Mouse (Mus musculus) heart, adult 2 months (tissue): ENCODE results near the gene Pold1. TPM values are rescaled to one million over a fixed set of nuclear protein-coding genes. Genes with fewer than 3 reads are reported as not detected.

Source experiments
- DNase-seq, 2 experiments: peaks; one replicate each; pipeline ENCODE4 v3.0.0; 2021
- H3K27ac ChIP-seq: fragments of 200-600 bp; 2 replicates; pipeline ENCODE4 v1.8.1; 2022
- H3K27me3 ChIP-seq: fragments of 200-500 bp; 2 replicates; pipeline ENCODE4 v1.6.1; 2012; ENCODE audit warnings: mild to moderate bottlenecking, low read length, inconsistent platforms, mixed read lengths; ENCODE audit not compliant: control insufficient read depth, insufficient read depth
- H3K36me3 ChIP-seq: fragments of 200-500 bp; 2 replicates; pipeline ENCODE4 v1.6.1; 2012; ENCODE audit warnings: low read length, inconsistent platforms; ENCODE audit not compliant: control insufficient read depth, insufficient read depth
- H3K4me1 ChIP-seq: fragments of 200-500 bp; 2 replicates; pipeline ENCODE4 v1.6.1; 2011; ENCODE audit warnings: low read length; ENCODE audit not compliant: control insufficient read depth, insufficient read depth
- H3K4me3 ChIP-seq: fragments of 200-600 bp; 2 replicates; pipeline ENCODE4 v1.8.1; 2022
- H3K79me2 ChIP-seq: fragments of 200-500 bp; replicated peaks from 2 replicates; pipeline ENCODE4 v1.6.1; 2012; ENCODE audit warnings: mild to moderate bottlenecking, inconsistent platforms, low read length, moderate library complexity, mixed read lengths; ENCODE audit not compliant: control insufficient read depth, insufficient read depth
- H3K9ac ChIP-seq: fragments of 200-500 bp; 2 replicates; pipeline ENCODE4 v1.6.1; 2012; ENCODE audit warnings: low read depth, mild to moderate bottlenecking, control low read depth, inconsistent platforms, low read length, mixed read lengths
- CTCF ChIP-seq: fragments of 200-600 bp; IDR thresholded peaks from 2 replicates; pipeline ENCODE4 v1.8.1; 2022; ENCODE audit warnings: antibody characterized with exemption, mild to moderate bottlenecking, moderate library complexity
- EP300 ChIP-seq: fragments of 200-500 bp; IDR thresholded peaks from 2 replicates; pipeline ENCODE4 v1.6.1; 2011; ENCODE audit warnings: low read depth, low read length, control low read depth; ENCODE audit not compliant: insufficient read depth
- POLR2A ChIP-seq: fragments of 200-500 bp; IDR thresholded peaks from 2 replicates; pipeline ENCODE4 v1.6.1; 2011; ENCODE audit warnings: mild to moderate bottlenecking, low read depth, low read length, control low read depth; ENCODE audit not compliant: insufficient read depth
- WGBS: fragments of 180-500 bp; shearing (Covaris S2); methylation state at CpG from one replicate; pipeline ENCODE4 v1.1.7; 2018; 5-methylcytosine and 5-hydroxymethylcytosine counted together
- intact Hi-C: fragments of 180-260 bp; cut with DNase I; formaldehyde crosslinking; loops from one replicate; pipeline ENCODE4 v1.15.1; 2025
- polyA plus RNA-seq: library from polyadenylated mRNA; depleted of rRNA; stranded (reverse); fragments of >200 nt; gene quantifications from 2 replicates; pipeline ENCODE4 v1.2.3, GENCODE M21; 2012
- total RNA-seq, 2 experiments: library from RNA; stranded (reverse); gene quantifications; 2 replicates each; pipeline ENCODE4 v1.2.3; 2021

The Pold1 gene
- total and polyA plus RNA-seq, 3 experiments, result 10.8 to 15.5 (median 11.7) TPM

DNA sequence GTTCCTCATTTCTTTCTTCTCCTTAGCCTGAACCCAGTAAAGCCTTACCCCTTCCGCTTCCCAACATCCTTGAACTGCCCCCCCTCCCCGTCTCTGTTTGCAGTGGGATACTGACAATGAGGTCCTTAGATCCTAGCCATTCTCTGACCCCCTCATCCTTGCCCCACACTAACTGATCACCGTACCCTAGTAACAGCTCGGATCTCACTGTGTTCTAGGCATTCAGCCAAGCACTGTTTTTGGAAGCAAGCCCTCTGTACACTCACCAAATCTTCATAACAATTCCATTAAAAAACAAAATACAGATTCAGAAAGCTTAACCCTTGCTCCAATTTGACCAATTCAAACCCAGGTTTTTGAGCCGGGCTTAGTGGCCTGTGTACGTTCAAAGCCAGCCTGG, 45.6 kb upstream of the Pold1 start:
- DNase-seq, result no peak
- H3K27me3 ChIP-seq, result peaks cover 7% of the 10 kb centered on the region
- H3K9ac ChIP-seq, result no peak overlapping the region
- H3K79me2 ChIP-seq, result no peaks in the 10 kb centered on the region
- H3K4me3 ChIP-seq, result no peak overlapping the region
- no peaks in the 10 kb centered on the region for H3K36me3 ChIP-seq
- TF ChIP-seq EP300 (no peak), CTCF (no peak), POLR2A (no peak)
- WGBS, result 49% methylated on average over 6 of the region's 6 CpGs
- H3K27ac ChIP-seq, result no peak overlapping the region
- intact Hi-C loops, result no loop called here
- peaks cover 1% of the 10 kb centered on the region; the same call in 1 of the 2 replicates for H3K4me1 ChIP-seq

DNA sequence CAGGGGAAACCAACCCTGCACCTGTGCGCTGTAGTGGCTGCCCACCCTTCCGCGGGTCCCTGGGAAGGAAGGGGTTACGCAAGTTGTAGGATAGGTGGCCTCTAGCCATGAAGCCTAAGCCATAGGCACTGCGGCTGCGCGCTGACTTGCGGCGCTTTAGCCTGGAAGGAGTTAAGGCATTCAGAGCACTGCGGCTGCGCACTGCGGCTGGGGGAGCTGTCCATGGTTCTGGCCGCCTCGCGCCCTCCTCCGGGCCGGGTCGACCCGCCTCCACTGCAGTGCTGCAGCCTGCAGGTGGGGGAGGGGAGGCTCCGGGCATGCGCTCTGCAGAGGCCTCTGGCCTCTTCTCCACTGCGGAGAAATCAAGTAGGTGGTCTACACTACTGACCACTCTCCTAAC, 45.1 kb upstream of the Pold1 start:
- intact Hi-C loops, result no loop called here
- H3K27ac ChIP-seq, result no peak overlapping the region
- TF ChIP-seq EP300, result no peak
- no peak overlapping the region for H3K4me3 ChIP-seq
- H3K27me3 ChIP-seq, result peaks cover 9% of the 10 kb centered on the region
- peaks cover 1% of the 10 kb centered on the region; the same call in 1 of the 2 replicates for H3K4me1 ChIP-seq
- H3K36me3 ChIP-seq, result no peaks in the 10 kb centered on the region
- peak; percentile 70 to 80 for DNase-seq
- H3K79me2 ChIP-seq, result no peaks in the 10 kb centered on the region
- WGBS, result 2% methylated on average over 22 of the region's 22 CpGs
- H3K9ac ChIP-seq, result no peak overlapping the region

GRCm38 (mm10) chr7:44593051-44593450, 44.4 kb upstream of the Pold1 start:
- no peaks in the 10 kb centered on the region for H3K36me3 ChIP-seq
- intact Hi-C loops, result no loop called here
- H3K4me3 ChIP-seq, result no peak overlapping the region
- peaks cover 9% of the 10 kb centered on the region for H3K27me3 ChIP-seq
- no peak overlapping the region for H3K9ac ChIP-seq
- no peaks in the 10 kb centered on the region for H3K79me2 ChIP-seq
- peaks cover 1% of the 10 kb centered on the region; the same call in 1 of the 2 replicates for H3K4me1 ChIP-seq
- no peak for DNase-seq
- H3K27ac ChIP-seq, result no peak overlapping the region
- TF ChIP-seq EP300, result no peak
- TF ChIP-seq CTCF, result no peak
- TF ChIP-seq POLR2A, result no peak
- 7% methylated on average over 15 of the region's 15 CpGs for WGBS

- Histone ChIP-seq H3K4me1 (peaks cover 1% of the 10 kb centered on the region; the same call in 1 of the 2 replicates), H3K27ac (no peak overlapping the region), H3K4me3 (peak overlapping the region; percentile 31), H3K9ac (peak overlapping the region; percentile 3; the same call in 1 of the 2 replicates), H3K36me3 (no peaks in the 10 kb centered on the region), H3K79me2 (no peaks in the 10 kb centered on the region), H3K27me3 (peaks cover 14% of the 10 kb centered on the region)
- intact Hi-C loops, result no loop called here
- WGBS, result 1% methylated on average over 60 of the region's 60 CpGs
- TF ChIP-seq POLR2A (no peak), CTCF (no peak), EP300 (no peak)
- DNase-seq, result no peak
These were observed 42.9 kb upstream of the Pold1 start for GRCm38 (mm10) chr7:44591348-44592116.

- DNase-seq, result peak; percentile 71 to 87
- WGBS, result 1% methylated on average over 80 of the region's 80 CpGs
- H3K27me3 ChIP-seq, result peaks cover 14% of the 10 kb centered on the region
- H3K4me1 ChIP-seq, result peaks cover 1% of the 10 kb centered on the region; the same call in 1 of the 2 replicates
- intact Hi-C loops, result no loop called here
- H3K9ac ChIP-seq, result peak within 1 kb of the TSS; percentile 51
- no peak within 1 kb of the TSS for H3K27ac ChIP-seq
- H3K4me3 ChIP-seq, result peak within 1 kb of the TSS; percentile 31
- H3K79me2 ChIP-seq, result no peaks in the 10 kb centered on the region
- no peak for TF ChIP-seq CTCF
- no peak for TF ChIP-seq POLR2A
- TF ChIP-seq EP300, result no peak
- H3K36me3 ChIP-seq, result no peaks in the 10 kb centered on the region
These were observed 42.0 kb upstream of the Pold1 start, which contains the start of gene Kcnc3 for GRCm38 (mm10) chr7:44590402-44591347. TSS of gene Kcnc3 (plus strand) at chr7:44590664.
